Mouse (Mus musculus) kidney, adult 2 months (tissue): ENCODE data around the gene Gnaq.

ENCODE experiments used
- CTCF ChIP-seq: fragments of 200-500 bp; conservative IDR thresholded peaks from 2 replicates; pipeline ENCODE4 v1.5.1; 2011; ENCODE audit warnings: low read depth, mild to moderate bottlenecking, control low read depth, low read length, moderate library complexity, mixed read lengths; ENCODE audit not compliant: insufficient read depth, insufficient read length
- POLR2A ChIP-seq: fragments of 200-500 bp; IDR thresholded peaks from one replicate; pipeline ENCODE4 v1.6.1; 2011; ENCODE audit warnings: low read depth, low read length, control low read depth

GRCm38 (mm10) chr19:16250921-16251320 lies 118.3 kb downstream of the Gnaq start:
- TF ChIP-seq CTCF, result no peak
- TF ChIP-seq POLR2A, result no peak
